Mouse (Mus musculus) MEL (cell line): ENCODE measurements around the gene Arl15. TPM values are rescaled to one million over a fixed set of nuclear protein-coding genes. Genes with fewer than 3 reads are reported as not detected.

Experiments
- DNase-seq: peaks from one replicate; pipeline ENCODE4 v3.0.0; 2011; ENCODE audit warnings: low read depth, low spot score
- H3K27ac ChIP-seq: 2 replicates; pipeline ENCODE4 v1.5.1; 2012; ENCODE audit warnings: low read depth, mild to moderate bottlenecking, control low read depth, low read length, moderate library complexity; ENCODE audit not compliant: control insufficient read depth
- H3K27me3 ChIP-seq, 2 experiments: fragments of 150-350 bp in 1 of 2; sonication (generic) in 1 of 2; 2 replicates each; pipeline ENCODE4 v1.6.1; 2012; ENCODE audit warnings: low read length in 2 of 2, mild to moderate bottlenecking in 2 of 2, improper control_type of control experiment in 1 of 2, moderate library complexity in 1 of 2; ENCODE audit not compliant: insufficient read depth in 2 of 2, control insufficient read depth in 1 of 2
- H3K36me3 ChIP-seq, 2 experiments: 2 replicates each; pipeline ENCODE4 v1.6.1; 2012 to 2014; ENCODE audit warnings: low read length in 2 of 2, improper control_type of control experiment in 1 of 2, inconsistent platforms in 1 of 2, mild to moderate bottlenecking in 1 of 2; ENCODE audit not compliant: insufficient read depth in 2 of 2, control insufficient read depth in 1 of 2
- H3K4me1 ChIP-seq, 2 experiments: fragments of 150-350 bp in 1 of 2; sonication (generic) in 1 of 2; 2 replicates each; pipeline ENCODE4 v1.6.1; 2012; ENCODE audit warnings: low read length in 2 of 2, improper control_type of control experiment in 1 of 2, mild to moderate bottlenecking in 1 of 2; ENCODE audit not compliant: insufficient read depth in 2 of 2, control insufficient read depth in 1 of 2
- H3K4me3 ChIP-seq, 2 experiments: fragments of 150-350 bp in 1 of 2; sonication (generic) in 1 of 2; 2 replicates each; pipeline ENCODE4 v1.5.1; 2012; ENCODE audit warnings: low read depth in 2 of 2, low read length in 2 of 2, mild to moderate bottlenecking in 2 of 2, moderate library complexity in 2 of 2, control low read depth in 1 of 2, improper control_type of control experiment in 1 of 2; ENCODE audit not compliant: control insufficient read depth in 1 of 2, insufficient read depth in 1 of 2
- H3K79me2 ChIP-seq: 2 replicates; pipeline ENCODE4 v1.6.1; 2012; ENCODE audit warnings: mild to moderate bottlenecking, low read length, moderate library complexity; ENCODE audit not compliant: control insufficient read depth, poor library complexity, insufficient read depth
- H3K9ac ChIP-seq: 2 replicates; pipeline ENCODE4 v1.6.1; 2012; ENCODE audit warnings: low read depth, mild to moderate bottlenecking, control low read depth, low read length, moderate library complexity; ENCODE audit not compliant: control insufficient read depth, poor library complexity, severe bottlenecking
- H3K9me3 ChIP-seq: fragments of 150-350 bp; sonication (generic); replicated peaks from 2 replicates; pipeline ENCODE4 v1.6.1; 2012; ENCODE audit warnings: mild to moderate bottlenecking, low read length, improper control_type of control experiment, moderate library complexity; ENCODE audit not compliant: insufficient read depth
- CHD1 ChIP-seq: IDR thresholded peaks from 2 replicates; pipeline ENCODE4 v1.6.1; 2012; ENCODE audit warnings: low read depth, mild to moderate bottlenecking, inconsistent platforms, low read length, improper control_type of control experiment
- CTCF ChIP-seq, 3 experiments: IDR thresholded peaks in 2 of 3; conservative IDR thresholded peaks in 1 of 3; 2 replicates each; pipeline ENCODE4 v1.5.1; 2011 to 2012; ENCODE audit warnings: low read length in 3 of 3, low read depth in 2 of 3, mild to moderate bottlenecking in 2 of 3, improper control_type of control experiment in 1 of 3, inconsistent platforms in 1 of 3, mixed read lengths in 1 of 3, moderate library complexity in 1 of 3; ENCODE audit not compliant: control insufficient read depth in 1 of 3, insufficient read depth in 1 of 3, poor library complexity in 1 of 3, severe bottlenecking in 1 of 3
- E2F4 ChIP-seq: IDR thresholded peaks from 2 replicates; pipeline ENCODE4 v1.6.1; 2011; ENCODE audit warnings: low read depth, low read length, improper control_type of control experiment, borderline replicate concordance
- ELF1 ChIP-seq: IDR thresholded peaks from 2 replicates; pipeline ENCODE4 v1.6.1; 2014; ENCODE audit warnings: low read depth, mild to moderate bottlenecking, inconsistent platforms, low read length, improper control_type of control experiment, moderate library complexity
- ETS1 ChIP-seq: IDR thresholded peaks from 2 replicates; pipeline ENCODE4 v1.6.1; 2012; ENCODE audit warnings: low read depth, mild to moderate bottlenecking, inconsistent platforms, low read length, improper control_type of control experiment, moderate library complexity
- GATA1 ChIP-seq: IDR thresholded peaks from 2 replicates; pipeline ENCODE4 v1.6.1; 2011; ENCODE audit warnings: low read depth, low read length, improper control_type of control experiment
- HCFC1 ChIP-seq: IDR thresholded peaks from 2 replicates; pipeline ENCODE4 v1.6.1; 2012; ENCODE audit warnings: low read depth, mild to moderate bottlenecking, inconsistent platforms, low read length, improper control_type of control experiment, moderate library complexity
- JUND ChIP-seq: IDR thresholded peaks from 2 replicates; pipeline ENCODE4 v1.6.1; 2011; ENCODE audit warnings: low read depth, mild to moderate bottlenecking, improper control_type of control experiment, low read length
- KAT2A ChIP-seq: conservative IDR thresholded peaks from 2 replicates; pipeline ENCODE4 v1.6.1; 2012; ENCODE audit warnings: low read depth, low read length, improper control_type of control experiment, inconsistent platforms
- MAZ ChIP-seq: IDR thresholded peaks from 2 replicates; pipeline ENCODE4 v1.6.1; 2012; ENCODE audit warnings: low read depth, mild to moderate bottlenecking, inconsistent platforms, low read length, improper control_type of control experiment
- MEF2A ChIP-seq: IDR thresholded peaks from 2 replicates; pipeline ENCODE4 v1.6.1; 2014; ENCODE audit warnings: low read depth, mild to moderate bottlenecking, inconsistent platforms, low read length, improper control_type of control experiment; ENCODE audit not compliant: poor library complexity, insufficient replicate concordance, severe bottlenecking; ENCODE audit errors: extremely low read depth
- MXI1 ChIP-seq: IDR thresholded peaks from 2 replicates; pipeline ENCODE4 v1.6.1; 2011; ENCODE audit warnings: mild to moderate bottlenecking, low read depth, low read length, improper control_type of control experiment
- MYB ChIP-seq: IDR thresholded peaks from 2 replicates; pipeline ENCODE4 v1.6.1; 2011; ENCODE audit warnings: mild to moderate bottlenecking, low read depth, low read length, improper control_type of control experiment
- NELFE ChIP-seq: IDR thresholded peaks from 2 replicates; pipeline ENCODE4 v1.6.1; 2011; ENCODE audit warnings: low read depth, low read length, improper control_type of control experiment
- NRF1 ChIP-seq: IDR thresholded peaks from 2 replicates; pipeline ENCODE4 v1.6.1; 2014; ENCODE audit warnings: low read depth, mild to moderate bottlenecking, inconsistent platforms, low read length, improper control_type of control experiment, moderate library complexity; ENCODE audit not compliant: poor library complexity, insufficient read depth, severe bottlenecking
- POLR2A ChIP-seq, 2 experiments: IDR thresholded peaks; 2 replicates each; pipeline ENCODE4 v1.6.1; 2011 to 2012; ENCODE audit warnings: low read length in 2 of 2, mild to moderate bottlenecking in 2 of 2, control low read depth in 1 of 2, improper control_type of control experiment in 1 of 2, low read depth in 1 of 2, moderate library complexity in 1 of 2; ENCODE audit not compliant: control insufficient read depth in 1 of 2, insufficient read depth in 1 of 2, poor library complexity in 1 of 2
- POLR2AphosphoS2 ChIP-seq: IDR thresholded peaks from 2 replicates; pipeline ENCODE4 v1.6.1; 2011; ENCODE audit warnings: low read length, improper control_type of control experiment
- SIN3A ChIP-seq: IDR thresholded peaks from 2 replicates; pipeline ENCODE4 v1.6.1; 2012; ENCODE audit warnings: low read length, improper control_type of control experiment, inconsistent platforms
- SMC3 ChIP-seq: IDR thresholded peaks from 2 replicates; pipeline ENCODE4 v1.6.1; 2011; ENCODE audit warnings: low read depth, low read length, improper control_type of control experiment
- TAL1 ChIP-seq: IDR thresholded peaks from 2 replicates; pipeline ENCODE4 v1.6.1; 2012; ENCODE audit warnings: mild to moderate bottlenecking, inconsistent platforms, low read length, moderate library complexity, mixed read lengths
- TBP ChIP-seq: IDR thresholded peaks from 2 replicates; pipeline ENCODE4 v1.8.0; 2011; ENCODE audit warnings: low read depth, low read length, improper control_type of control experiment
- TCF12 ChIP-seq: IDR thresholded peaks from 2 replicates; pipeline ENCODE4 v1.6.1; 2014; ENCODE audit warnings: low read depth, mild to moderate bottlenecking, inconsistent platforms, low read length, improper control_type of control experiment, moderate library complexity
- UBTF ChIP-seq: IDR thresholded peaks from 2 replicates; pipeline ENCODE4 v1.6.1; 2012; ENCODE audit warnings: low read depth, mild to moderate bottlenecking, inconsistent platforms, low read length, improper control_type of control experiment, moderate library complexity, borderline replicate concordance; ENCODE audit not compliant: insufficient read depth
- USF1 ChIP-seq: IDR thresholded peaks from 2 replicates; pipeline ENCODE4 v1.6.1; 2014; ENCODE audit warnings: low read depth, mild to moderate bottlenecking, inconsistent platforms, low read length, improper control_type of control experiment, moderate library complexity
- USF2 ChIP-seq, 2 experiments: IDR thresholded peaks; 2 replicates each; pipeline ENCODE4 v1.6.1; 2011 to 2012; ENCODE audit warnings: improper control_type of control experiment in 2 of 2, low read length in 2 of 2, borderline replicate concordance in 1 of 2, inconsistent platforms in 1 of 2, low read depth in 1 of 2, mild to moderate bottlenecking in 1 of 2; ENCODE audit not compliant: insufficient read depth in 1 of 2
- ZC3H11A ChIP-seq: IDR thresholded peaks from 2 replicates; pipeline ENCODE4 v1.6.1; 2012; ENCODE audit warnings: low read depth, mild to moderate bottlenecking, inconsistent platforms, low read length, improper control_type of control experiment
- ZKSCAN1 ChIP-seq: IDR thresholded peaks from 2 replicates; pipeline ENCODE4 v1.6.1; 2012; ENCODE audit warnings: low read depth, mild to moderate bottlenecking, inconsistent platforms, low read length, improper control_type of control experiment, moderate library complexity
- ZMIZ1 ChIP-seq: IDR thresholded peaks from 2 replicates; pipeline ENCODE4 v1.6.1; 2012; ENCODE audit warnings: low read depth, mild to moderate bottlenecking, inconsistent platforms, low read length, improper control_type of control experiment, moderate library complexity
- ZNF384 ChIP-seq: IDR thresholded peaks from 2 replicates; pipeline ENCODE4 v1.6.1; 2012; ENCODE audit warnings: low read depth, mild to moderate bottlenecking, inconsistent platforms, low read length, improper control_type of control experiment
- polyA plus RNA-seq, 2 experiments: library from polyadenylated mRNA; stranded (reverse) in 1 of 2; unstranded in 1 of 2; fragments of >175 nt in 1 of 2; fragments of >200 nt in 1 of 2; gene quantifications; 2 replicates each; pipeline versions ENCODE4 v1.2.1 to v1.2.4; 2012; ENCODE audit warnings: low replicate concordance in 2 of 2, low read depth in 1 of 2; ENCODE audit not compliant: insufficient read length in 2 of 2, insufficient read depth in 1 of 2, missing spikeins in 1 of 2
- total RNA-seq: library from RNA; depleted of rRNA; stranded (reverse); fragments of 300-350 nt; gene quantifications from 2 replicates; pipeline ENCODE4 v1.2.3, GENCODE M21; 2012

Arl15 gene
- total and polyA plus RNA-seq, 3 experiments: 3.6 to 5.8 TPM; not detected in 1

- no peak for DNase-seq
- H3K9ac ChIP-seq: no peak overlapping the region
- no peaks in the 10 kb centered on the region for H3K36me3 ChIP-seq
- no peaks in the 10 kb centered on the region for H3K79me2 ChIP-seq
- H3K4me1 ChIP-seq: no peaks in the 10 kb centered on the region
- no peak overlapping the region for H3K4me3 ChIP-seq
- H3K9me3 ChIP-seq: no peaks in the 10 kb centered on the region
- H3K27ac ChIP-seq: no peak overlapping the region
- TF ChIP-seq ETS1 (no peak), JUND (no peak), TBP (no peak), MEF2A (no peak), SIN3A (no peak), CHD1 (no peak), SMC3 (no peak), POLR2A (IDR thresholded peaks at IDR 0.05; ENCODE audit: control insufficient read depth in 1 of 2, insufficient read depth in 1 of 2, low read depth in 1 of 2, low read length in 2 of 2, poor library complexity in 1 of 2) (no peak), TCF12 (no peak), USF2 (IDR thresholded peaks at IDR 0.05; ENCODE audit: borderline replicate concordance in 1 of 2, insufficient read depth in 1 of 2, low read depth in 1 of 2, low read length in 2 of 2) (no peak), E2F4 (no peak), TAL1 (no peak), ZC3H11A (no peak), POLR2AphosphoS2 (no peak), GATA1 (no peak), MYB (no peak), HCFC1 (no peak), MAZ (no peak), ELF1 (no peak)
- TF ChIP-seq, all 39 proteins: peak for 0
- no peaks in the 10 kb centered on the region for H3K27me3 ChIP-seq
Observed at GRCm38 (mm10) chr13:113842411-113843309, 48.4 kb downstream of the Arl15 start.

GRCm38 (mm10) chr13:113843310-113843649 lies 49.0 kb downstream of the Arl15 start:
- Histone ChIP-seq H3K27me3 (no peaks in the 10 kb centered on the region), H3K36me3 (no peaks in the 10 kb centered on the region), H3K4me3 (no peak overlapping the region), H3K9ac (no peak overlapping the region), H3K79me2 (no peaks in the 10 kb centered on the region), H3K9me3 (no peaks in the 10 kb centered on the region), H3K27ac (no peak overlapping the region), H3K4me1 (no peaks in the 10 kb centered on the region)
- no peak for TF ChIP-seq ZNF384
- no peak for TF ChIP-seq TAL1
- no peak for TF ChIP-seq ZMIZ1
- TF ChIP-seq CTCF (IDR thresholded peaks at IDR 0.05 in 2 of 3, conservative IDR thresholded peaks at IDR 0.05 in 1 of 3; ENCODE audit: control insufficient read depth in 1 of 3, insufficient read depth in 1 of 3, low read depth in 2 of 3, low read length in 3 of 3, poor library complexity in 1 of 3, severe bottlenecking in 1 of 3): no peak
- TF ChIP-seq E2F4: no peak
- no peak for TF ChIP-seq KAT2A
- no peak for TF ChIP-seq UBTF
- TF ChIP-seq MEF2A: no peak
- no peak for TF ChIP-seq ETS1
- TF ChIP-seq ZKSCAN1: no peak
- TF ChIP-seq MXI1: no peak
- TF ChIP-seq MAZ: no peak
- no peak for TF ChIP-seq GATA1
- TF ChIP-seq NRF1: no peak
- no peak for TF ChIP-seq JUND
- no peak for TF ChIP-seq USF1
- TF ChIP-seq HCFC1: no peak
- no peak for TF ChIP-seq NELFE
- DNase-seq: no peak
